19 mouse cellular contexts compared by ENCODE assay signal in the genomic region with DNA sequence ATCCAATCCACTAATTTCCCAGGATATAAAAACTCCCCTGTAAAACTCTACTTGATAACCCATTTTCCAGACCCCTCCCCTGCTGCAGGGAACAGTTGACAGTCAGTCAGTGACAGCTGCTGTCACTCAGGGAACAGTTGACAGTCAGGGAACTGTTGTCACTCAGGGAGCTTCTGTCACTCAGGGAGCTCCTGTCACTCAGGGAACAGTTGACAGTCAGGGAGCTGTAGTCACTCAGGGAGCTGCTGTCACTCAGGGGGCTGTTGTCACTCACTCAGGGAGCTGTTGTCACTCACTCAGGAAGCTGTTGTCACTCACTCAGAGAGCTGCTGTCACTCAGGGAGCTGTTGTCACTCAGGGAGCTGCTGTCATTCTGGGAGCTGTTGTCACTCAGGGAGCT.
"Had no signal": no experiment of that assay in that cellular context is flagged by ENCODE, and none has a peak within 500 bp of the region (broad histone marks: within the 10 kb centered on the region; RNA-seq: fewer than 3 reads in every experiment).

No protein-coding gene starts in this region.

- DNase-seq: kidney, postnatal 10 days; kidney, postnatal 36 days; layer of hippocampus, postnatal 36 days; left cerebral cortex, postnatal 4 days; liver, postnatal 0 days; lung, embryonic 14.5 days; thymus, adult 18-20 months; thymus, postnatal 36 days had no signal

- H3K36me3 ChIP-seq: kidney, embryonic 15.5 days; limb, embryonic 12.5 days; limb, embryonic 15.5 days; midbrain, embryonic 12.5 days; midbrain, embryonic 15.5 days; neural tube, embryonic 12.5 days had no signal

- H3K9ac ChIP-seq: kidney, embryonic 15.5 days; limb, embryonic 12.5 days; limb, embryonic 15.5 days; liver, embryonic 14.5 days; liver, postnatal 0 days; lung, embryonic 14.5 days; midbrain, embryonic 12.5 days; midbrain, embryonic 15.5 days; neural tube, embryonic 12.5 days had no signal

- H3K27ac ChIP-seq: left cerebral cortex, adult 2 months; limb, embryonic 12.5 days; limb, embryonic 15.5 days; liver, embryonic 14.5 days; macrophage; neural tube, embryonic 12.5 days had no signal

- H3K9me3 ChIP-seq: kidney, embryonic 15.5 days; limb, embryonic 12.5 days; limb, embryonic 15.5 days; midbrain, embryonic 12.5 days; midbrain, embryonic 15.5 days; neural tube, embryonic 12.5 days had no signal

- ATAC-seq: liver, postnatal 0 days; lung, postnatal 0 days; midbrain, embryonic 15.5 days had no signal

- H3K27me3 ChIP-seq: kidney, embryonic 15.5 days; limb, embryonic 12.5 days; limb, embryonic 15.5 days; midbrain, embryonic 15.5 days; neural tube, embryonic 12.5 days had no signal

- H3K4me1 ChIP-seq: limb, embryonic 15.5 days had no signal

- H3K4me3 ChIP-seq: kidney, embryonic 15.5 days; left cerebral cortex, adult 2 months; limb, embryonic 12.5 days; limb, embryonic 15.5 days; midbrain, embryonic 12.5 days; midbrain, embryonic 15.5 days; neural tube, embryonic 12.5 days had no signal

- H3K4me2 ChIP-seq: kidney, embryonic 15.5 days; limb, embryonic 12.5 days; limb, embryonic 15.5 days; liver, embryonic 11.5 days; lung, embryonic 14.5 days; midbrain, embryonic 12.5 days; midbrain, embryonic 15.5 days; neural tube, embryonic 12.5 days had no signal
